Mouse (Mus musculus): Measurements from ENCODE around the gene Gramd1a. TPM values are rescaled to one million over a fixed set of nuclear protein-coding genes. Genes with fewer than 3 reads are reported as not detected.

The Gramd1a gene
- 187 and 202 TPM in 2 replicates for total RNA-seq (2017)

GRCm38 (mm10) chr7:31155296-31156033 lies at the start of gene Gramd1a:
Gene Gramd1a, minus strand, starts transcription at chr7:31155896.
- no peak for ATAC-seq (ENCODE audit: extremely low read depth, insufficient number of reproducible peaks, low FRiP score, poor library complexity, severe bottlenecking)

- ATAC-seq (ENCODE audit: extremely low read depth, insufficient number of reproducible peaks, low FRiP score, poor library complexity, severe bottlenecking), result no peak
Measured at GRCm38 (mm10) chr7:31195591-31196307, 40.1 kb upstream of the Gramd1a start.

GRCm38 (mm10) chr7:31184711-31185110 lies 29.0 kb upstream of the Gramd1a start:
- ATAC-seq (ENCODE audit: extremely low read depth, insufficient number of reproducible peaks, low FRiP score, poor library complexity, severe bottlenecking), result no peak

- ATAC-seq (ENCODE audit: extremely low read depth, insufficient number of reproducible peaks, low FRiP score, poor library complexity, severe bottlenecking), result no peak
Measured at GRCm38 (mm10) chr7:31182863-31183262, 27.2 kb upstream of the Gramd1a start.

DNA sequence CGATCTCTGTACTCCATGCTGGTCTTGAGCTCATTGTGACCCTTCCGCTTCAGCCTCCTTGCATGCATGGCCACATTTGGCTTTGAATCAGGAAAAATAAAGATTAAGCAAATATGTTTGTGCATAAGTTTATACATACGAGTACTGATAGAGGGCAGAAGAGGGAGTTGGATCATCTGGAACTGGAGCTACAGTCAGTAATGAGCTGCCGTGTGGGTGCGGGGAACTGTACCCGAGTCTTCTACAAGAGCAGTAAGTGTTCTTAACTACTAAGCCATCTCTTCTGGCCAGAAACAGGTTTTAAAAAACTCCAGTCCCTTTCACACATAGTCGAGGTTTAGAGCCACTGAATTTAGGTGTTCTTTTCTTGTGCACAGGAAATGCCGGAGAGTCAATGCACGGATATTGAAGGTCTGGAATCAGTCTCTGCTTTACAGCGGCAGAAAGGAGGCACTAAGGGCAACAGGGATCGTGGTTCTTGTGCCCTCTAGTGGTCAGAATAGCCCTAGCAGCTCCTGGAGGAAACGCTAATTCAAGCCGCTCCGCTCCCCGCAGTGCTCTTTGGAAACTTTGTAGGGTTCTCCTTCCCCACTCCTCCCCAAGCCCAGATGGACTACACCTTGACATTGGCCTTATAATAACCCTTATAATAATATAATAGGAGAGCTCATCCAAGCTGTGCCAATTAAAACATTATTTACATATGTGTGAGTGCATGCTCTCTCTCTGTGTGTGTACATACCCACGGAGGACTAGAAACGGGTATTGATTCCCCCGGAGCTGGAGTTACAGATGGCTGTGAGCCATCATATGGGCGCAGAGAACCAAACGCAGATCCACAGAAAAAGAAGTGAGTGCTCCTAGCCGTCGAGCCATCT lies 21.4 kb upstream of the Gramd1a start:
- peak; percentile 83 for ATAC-seq (ENCODE audit: extremely low read depth, insufficient number of reproducible peaks, low FRiP score, poor library complexity, severe bottlenecking)

DNA sequence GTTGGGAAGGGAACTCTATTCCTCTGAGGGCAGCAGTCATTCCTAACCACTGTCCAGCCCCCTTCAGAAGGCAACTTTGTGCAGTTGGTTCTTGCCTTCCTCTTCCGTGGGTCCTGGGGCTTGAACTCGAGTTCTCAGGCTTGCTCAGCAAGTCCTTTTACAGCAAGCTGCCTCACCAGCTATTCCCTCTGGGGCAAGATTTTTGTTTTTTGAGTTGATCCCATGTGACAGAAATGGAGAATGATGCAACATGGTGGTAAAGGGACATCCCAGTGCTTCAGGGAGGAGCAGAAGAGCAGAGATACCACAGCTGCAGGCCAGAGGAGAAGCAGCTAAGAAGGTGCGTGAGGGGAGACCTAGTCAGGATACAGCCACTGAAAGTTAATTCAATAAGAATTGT lies 19.4 kb upstream of the Gramd1a start:
- ATAC-seq (ENCODE audit: extremely low read depth, insufficient number of reproducible peaks, low FRiP score, poor library complexity, severe bottlenecking), result no peak

GRCm38 (mm10) chr7:31174466-31174865 lies 18.8 kb upstream of the Gramd1a start:
- ATAC-seq (ENCODE audit: extremely low read depth, insufficient number of reproducible peaks, low FRiP score, poor library complexity, severe bottlenecking), result peak; percentile 55; the same call in 1 of the 2 replicates

DNA sequence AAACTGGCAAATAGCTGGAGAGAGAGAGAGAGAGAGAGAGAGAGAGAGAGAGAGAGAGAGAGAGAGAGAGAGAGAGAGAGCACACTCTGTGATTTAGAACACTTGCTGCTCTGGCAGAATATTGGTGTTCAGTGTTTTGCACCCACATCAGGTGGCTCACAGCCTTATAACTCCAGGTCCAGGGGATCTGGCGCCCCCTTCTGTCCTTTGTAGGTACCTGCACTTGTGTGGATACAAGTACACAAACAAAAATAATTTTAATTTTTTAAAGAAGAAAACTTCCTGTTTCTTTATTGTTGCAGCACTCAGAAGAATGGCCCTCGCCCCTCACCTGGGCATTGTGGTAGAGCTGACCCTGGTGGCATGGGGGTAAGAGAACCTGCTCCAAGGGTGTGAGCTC lies 16.5 kb upstream of the Gramd1a start:
- ATAC-seq (ENCODE audit: extremely low read depth, insufficient number of reproducible peaks, low FRiP score, poor library complexity, severe bottlenecking), result peak; percentile 78

DNA sequence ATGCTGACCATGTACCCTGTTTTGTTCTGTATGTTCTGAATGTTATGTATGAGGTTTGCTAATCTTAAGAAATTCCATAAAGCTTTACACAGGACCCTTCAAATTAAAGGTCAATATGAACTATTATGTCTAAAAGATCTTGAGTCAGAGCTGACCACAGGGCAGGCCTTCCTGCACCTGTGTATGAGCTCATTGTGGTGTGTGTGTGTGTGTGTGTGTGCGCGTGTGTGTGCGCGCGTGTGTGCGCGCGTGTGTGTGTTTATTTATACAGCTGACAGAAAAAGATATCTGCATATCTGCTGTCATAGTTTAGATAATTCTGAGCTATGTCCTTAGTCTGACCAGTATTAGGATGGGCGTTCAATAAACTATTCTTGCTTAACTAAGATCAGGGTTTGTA lies 14.8 kb upstream of the Gramd1a start:
- ATAC-seq (ENCODE audit: extremely low read depth, insufficient number of reproducible peaks, low FRiP score, poor library complexity, severe bottlenecking), result no peak

GRCm38 (mm10) chr7:31168412-31168811 lies 12.7 kb upstream of the Gramd1a start:
- ATAC-seq (ENCODE audit: extremely low read depth, insufficient number of reproducible peaks, low FRiP score, poor library complexity, severe bottlenecking), result peak; percentile 58

- no peak for ATAC-seq (ENCODE audit: extremely low read depth, insufficient number of reproducible peaks, low FRiP score, poor library complexity, severe bottlenecking)
Measured at GRCm38 (mm10) chr7:31164748-31165147, 9.1 kb upstream of the Gramd1a start.

- ATAC-seq (ENCODE audit: extremely low read depth, insufficient number of reproducible peaks, low FRiP score, poor library complexity, severe bottlenecking), result no peak
Measured at GRCm38 (mm10) chr7:31163666-31164577, 8.2 kb upstream of the Gramd1a start.

- no peak for ATAC-seq (ENCODE audit: extremely low read depth, insufficient number of reproducible peaks, low FRiP score, poor library complexity, severe bottlenecking)
Measured at GRCm38 (mm10) chr7:31162324-31162723, 6.6 kb upstream of the Gramd1a start.

DNA sequence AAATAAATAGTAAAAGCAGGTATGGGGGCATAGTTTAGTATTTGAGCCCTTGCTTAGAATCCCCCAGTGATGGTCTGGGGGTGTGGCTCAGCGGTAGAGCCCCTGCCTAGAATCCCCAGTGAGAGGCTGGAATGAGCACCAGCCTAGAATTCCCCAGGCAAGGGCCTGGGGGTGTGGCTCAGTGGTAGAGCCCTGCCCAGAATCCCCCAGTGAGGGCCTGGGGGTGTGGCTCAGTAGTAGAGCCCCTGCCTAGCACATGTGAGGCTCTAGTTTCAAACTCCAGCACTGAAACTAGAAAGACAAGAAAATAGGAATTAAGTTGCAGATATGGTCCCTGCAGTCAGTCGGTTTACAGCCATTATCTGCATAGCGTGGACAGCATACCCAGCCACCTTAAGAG lies 6.1 kb upstream of the Gramd1a start:
- ATAC-seq (ENCODE audit: extremely low read depth, insufficient number of reproducible peaks, low FRiP score, poor library complexity, severe bottlenecking), result no peak

DNA sequence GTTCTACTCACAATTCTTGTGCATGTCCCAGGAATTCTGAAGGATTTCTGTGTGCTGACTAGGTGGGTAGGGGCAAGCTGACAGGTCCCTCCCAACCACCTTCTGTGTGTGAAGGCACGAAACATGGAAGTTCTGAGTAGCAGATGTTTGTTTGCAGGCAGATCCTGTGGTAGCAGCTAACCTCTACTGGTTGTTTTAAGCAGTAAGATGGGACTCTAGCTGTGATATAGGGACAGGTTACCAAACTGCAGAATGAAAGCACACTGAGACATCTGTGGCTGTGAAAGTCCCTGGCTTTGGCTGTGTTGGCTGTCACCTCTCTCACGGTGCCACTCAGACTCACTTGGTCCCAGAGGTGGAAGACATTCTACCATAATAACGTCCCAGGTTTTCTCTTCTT lies 5.5 kb upstream of the Gramd1a start:
- ATAC-seq (ENCODE audit: extremely low read depth, insufficient number of reproducible peaks, low FRiP score, poor library complexity, severe bottlenecking), result no peak

- ATAC-seq (ENCODE audit: extremely low read depth, insufficient number of reproducible peaks, low FRiP score, poor library complexity, severe bottlenecking), result peak; percentile 33; the same call in 1 of the 2 replicates
Measured at GRCm38 (mm10) chr7:31160763-31161162, 5.1 kb upstream of the Gramd1a start.

DNA sequence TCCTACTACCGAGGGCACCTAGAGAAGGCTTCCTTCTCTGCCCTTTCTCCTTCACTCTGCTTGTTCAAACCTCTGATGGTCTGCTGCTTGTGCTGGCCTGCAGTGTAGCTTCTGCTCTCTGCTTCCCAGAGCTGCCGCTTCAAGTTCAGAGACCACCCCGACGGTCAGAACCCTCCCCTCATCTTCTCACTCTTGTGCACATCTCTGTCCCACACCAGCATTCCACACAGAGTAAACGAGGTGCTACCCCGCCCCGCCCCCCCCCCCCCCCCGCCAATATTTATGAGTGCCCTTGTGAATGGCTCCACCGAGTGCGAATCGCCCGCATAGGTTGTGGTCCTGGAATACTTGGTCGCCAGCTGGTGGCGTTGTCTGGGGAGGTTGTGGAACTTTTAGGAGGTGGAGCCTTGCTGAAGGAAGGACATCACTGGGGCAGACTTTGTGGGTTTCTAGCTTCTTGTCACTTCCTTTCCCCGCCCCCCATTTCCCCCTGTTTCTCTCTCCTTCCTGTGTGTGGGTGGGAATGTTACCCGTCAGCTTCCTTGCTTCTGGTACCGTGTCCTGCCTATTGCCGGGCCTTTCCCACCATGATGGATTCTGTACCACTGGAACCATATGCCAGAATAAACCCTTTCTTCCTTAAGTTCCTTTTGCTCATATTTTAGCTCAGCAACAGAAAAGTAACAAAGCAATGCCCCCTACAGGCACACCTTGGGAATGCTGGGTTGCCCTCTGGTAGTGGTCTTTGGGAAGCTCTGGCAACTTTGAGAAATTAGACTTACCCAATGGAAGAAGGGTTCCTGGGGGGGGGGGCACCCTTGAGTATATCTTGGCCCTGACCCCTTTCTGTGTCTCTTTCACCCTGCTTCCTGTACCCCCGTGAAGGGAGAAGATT lies 585 bp upstream of the Gramd1a start:
- peak; percentile 38; the same call in 1 of the 2 replicates for ATAC-seq (ENCODE audit: extremely low read depth, insufficient number of reproducible peaks, low FRiP score, poor library complexity, severe bottlenecking)
